8 mouse cellular contexts compared by ENCODE assay signal in genomic region chr5:122706917-122707275, GRCm38 (mm10). TPM values are rescaled to one million over a fixed set of nuclear protein-coding genes. Genes with fewer than 3 reads are reported as not detected.
DNase-seq lines count a peak whose midpoint lies in the region; ATAC-seq and TF ChIP-seq lines count a peak whose summit lies in the region.

No protein-coding gene starts in this region.

- DNase-seq in heart, postnatal 36 days, result no peak
- DNase-seq in CH12.LX (ENCODE audit: extremely low read depth), result no peak
- DNase-seq in liver, embryonic 13.5 days, result no peak
- no peak for DNase-seq in right cerebral cortex, postnatal 4 days
- no peak for DNase-seq in cerebellum, postnatal 36 days
- no peak for DNase-seq in adrenal gland, adult 8-10 months

- H3K4me3 ChIP-seq in heart, embryonic 12.5 days, result peak overlapping the region; percentile 65
- peak overlapping the region; percentile 65 to 89 (median 72) for H3K4me3 ChIP-seq in CH12.LX (replicated peaks in 1 of 3; ENCODE audit: low read depth in 2 of 3, low read length in 2 of 3, poor library complexity in 1 of 3)
- peak overlapping the region; percentile 62 for H3K4me3 ChIP-seq in forebrain, embryonic 12.5 days (replicated peaks)
- H3K4me3 ChIP-seq in liver, embryonic 13.5 days (replicated peaks), result peak overlapping the region; percentile 73

- H3K27me3 ChIP-seq in heart, embryonic 12.5 days (replicated peaks), result no peaks in the 10 kb centered on the region
- peaks cover 8% of the 10 kb centered on the region for H3K27me3 ChIP-seq in CH12.LX (replicated peaks)
- peaks cover 7% of the 10 kb centered on the region; the same call in 1 of the 2 replicates for H3K27me3 ChIP-seq in forebrain, embryonic 12.5 days
- no peaks in the 10 kb centered on the region for H3K27me3 ChIP-seq in liver, embryonic 13.5 days

- 36% methylated on average over 5 of the region's 5 CpGs for WGBS in heart, embryonic 12.5 days
- WGBS in forebrain, embryonic 12.5 days, result 48% methylated on average over 5 of the region's 5 CpGs
- WGBS in liver, embryonic 13.5 days (ENCODE audit: insufficient replicate concordance), result 30% methylated on average over 5 of the region's 5 CpGs

- peak overlapping the region; percentile 78 for H3K9ac ChIP-seq in heart, embryonic 12.5 days
- peak overlapping the region; percentile 68 for H3K9ac ChIP-seq in CH12.LX (ENCODE audit: insufficient read depth, low read depth)
- H3K9ac ChIP-seq in forebrain, embryonic 12.5 days, result peak overlapping the region; percentile 66
- peak overlapping the region; percentile 81 for H3K9ac ChIP-seq in liver, embryonic 13.5 days

- no peaks in the 10 kb centered on the region for H3K9me3 ChIP-seq in heart, embryonic 12.5 days (replicated peaks)
- H3K9me3 ChIP-seq in CH12.LX (replicated peaks; ENCODE audit: low read length), result peaks cover 4% of the 10 kb centered on the region
- no peaks in the 10 kb centered on the region for H3K9me3 ChIP-seq in forebrain, embryonic 12.5 days
- H3K9me3 ChIP-seq in liver, embryonic 13.5 days (replicated peaks), result no peaks in the 10 kb centered on the region

- H3K79me2 ChIP-seq in CH12.LX (replicated peaks; ENCODE audit: control insufficient read depth, extremely low read depth, insufficient read depth, poor library complexity, severe bottlenecking), result no peaks in the 10 kb centered on the region

- H3K4me2 ChIP-seq in heart, embryonic 12.5 days, result peak overlapping the region; percentile 80
- H3K4me2 ChIP-seq in CH12.LX (ENCODE audit: insufficient read depth, low read depth, poor library complexity, severe bottlenecking), result peak overlapping the region; percentile 73
- peak overlapping the region; percentile 87 for H3K4me2 ChIP-seq in forebrain, embryonic 12.5 days
- peak overlapping the region; percentile 98 for H3K4me2 ChIP-seq in liver, embryonic 13.5 days

- no peaks in the 10 kb centered on the region for H3K36me3 ChIP-seq in heart, embryonic 12.5 days
- H3K36me3 ChIP-seq in CH12.LX (replicated peaks in 1 of 2; ENCODE audit: control insufficient read depth in 1 of 2, insufficient read depth in 1 of 2, low read length in 1 of 2), result peaks cover 0 to 11% of the 10 kb centered on the region in 2 experiments
- H3K36me3 ChIP-seq in forebrain, embryonic 12.5 days (replicated peaks), result no peaks in the 10 kb centered on the region
- H3K36me3 ChIP-seq in liver, embryonic 13.5 days, result no peaks in the 10 kb centered on the region

- TF ChIP-seq EP300 in CH12.LX (IDR thresholded peaks at IDR 0.05; ENCODE audit: low read length), result no peak

- no peak for TF ChIP-seq POLR2A in CH12.LX (IDR thresholded peaks at IDR 0.05; ENCODE audit: low read depth, low read length)

- peak overlapping the region; percentile 84 for H3K27ac ChIP-seq in heart, embryonic 12.5 days (ENCODE audit: poor library complexity, severe bottlenecking)
- H3K27ac ChIP-seq in CH12.LX (ENCODE audit: insufficient read depth, low read depth), result peak overlapping the region; percentile 78
- peak overlapping the region; percentile 62; the same call in 1 of the 2 replicates for H3K27ac ChIP-seq in forebrain, embryonic 12.5 days
- H3K27ac ChIP-seq in liver, embryonic 13.5 days, result peak overlapping the region; percentile 80

- intact Hi-C loops in heart, postnatal 36 days (cut with DNase I), result loop anchor here (5.0 kb wide), 1 partner anchor 205 kb away; the partner anchor contains the start of gene Atp2a2

- TF ChIP-seq CTCF in CH12.LX (conservative IDR thresholded peaks at IDR 0.05 in 1 of 2, IDR thresholded peaks at IDR 0.05 in 1 of 2; ENCODE audit: low read depth in 2 of 2, low read length in 2 of 2), result no peak

- in situ Hi-C loops in CH12.LX (cut with MboI; ENCODE audit: low pct_ligation_motif_present, low pct_unique_long_range_greater_than_20kb, low sequenced_read_pairs), result no loop called here

- ATAC-seq in heart, embryonic 12.5 days (ENCODE audit: insufficient number of reproducible peaks, low FRiP score), result no peak
- no peak for ATAC-seq in forebrain, embryonic 12.5 days (ENCODE audit: low FRiP score)
- ATAC-seq in liver, embryonic 13.5 days (ENCODE audit: low read depth), result no peak; the same call in 1 of the 2 replicates

- dilution Hi-C loops in CH12.LX (cut with MboI; ENCODE audit: extremely low pct_ligation_motif_present, extremely low pct_unique_long_range_greater_than_20kb, low sequenced_read_pairs), result no loop called here

- TF ChIP-seq RAD21 in CH12.LX (IDR thresholded peaks at IDR 0.05; ENCODE audit: low read depth, low read length), result no peak

- H3K4me1 ChIP-seq in heart, embryonic 12.5 days (replicated peaks), result peaks cover 20% of the 10 kb centered on the region
- peaks cover 0 to 25% of the 10 kb centered on the region in 2 experiments; a peak in 2 of 4 replicates for H3K4me1 ChIP-seq in CH12.LX (ENCODE audit: control insufficient read depth in 1 of 2, insufficient read depth in 2 of 2)
- peaks cover 6% of the 10 kb centered on the region for H3K4me1 ChIP-seq in forebrain, embryonic 12.5 days
- peaks cover 54% of the 10 kb centered on the region for H3K4me1 ChIP-seq in liver, embryonic 13.5 days (replicated peaks)

TF ChIP-seq in CH12.LX, 34 proteins besides CTCF, POLR2A, EP300 and RAD21:
- TF ChIP-seq JUN (IDR thresholded peaks at IDR 0.05; ENCODE audit: insufficient read depth, low read depth, low read length) (no peak), USF1 (IDR thresholded peaks at IDR 0.05; ENCODE audit: low read depth, low read length) (no peak), MAZ (IDR thresholded peaks at IDR 0.05; ENCODE audit: low read depth, low read length) (no peak), E2F4 (IDR thresholded peaks at IDR 0.05; ENCODE audit: insufficient replicate concordance, low read depth, low read length) (no peak), MAFK (IDR thresholded peaks at IDR 0.05; ENCODE audit: insufficient replicate concordance, low read length) (no peak), TBP (conservative IDR thresholded peaks at IDR 0.05; ENCODE audit: low read depth, low read length) (no peak), JUND (conservative IDR thresholded peaks at IDR 0.05; ENCODE audit: low read depth, low read length) (no peak), CHD1 (IDR thresholded peaks at IDR 0.05; ENCODE audit: low read depth, low read length) (no peak), RCOR1 (conservative IDR thresholded peaks at IDR 0.05; ENCODE audit: low read depth, low read length) (no peak), POLR2AphosphoS2 (IDR thresholded peaks at IDR 0.05; ENCODE audit: low read depth, low read length) (no peak), GABPA (IDR thresholded peaks at IDR 0.05; ENCODE audit: insufficient replicate concordance, low read depth, low read length) (no peak), ZNF384 (IDR thresholded peaks at IDR 0.05; ENCODE audit: low read depth, low read length) (no peak), BHLHE40 (IDR thresholded peaks at IDR 0.05; ENCODE audit: low read depth, low read length) (no peak), ELF1 (IDR thresholded peaks at IDR 0.05; ENCODE audit: low read depth, low read length) (no peak), NRF1 (IDR thresholded peaks at IDR 0.05; ENCODE audit: low read depth, low read length) (no peak), CHD2 (IDR thresholded peaks at IDR 0.05; ENCODE audit: low read length) (no peak), TCF12 (IDR thresholded peaks at IDR 0.05; ENCODE audit: low read depth, low read length) (no peak), SMC3 (IDR thresholded peaks at IDR 0.05; ENCODE audit: low read depth, low read length) (no peak), IRF4 (IDR thresholded peaks at IDR 0.05; ENCODE audit: low read depth, low read length) (no peak), ETS1 (conservative IDR thresholded peaks at IDR 0.05; ENCODE audit: low read depth, low read length) (no peak)

RNA-seq across cellular contexts. Expression of gene P2rx4, which starts 0.4 kb away (rescaled TPM):
- 15.6 and 17.5 TPM in 2 replicates for polyA plus RNA-seq in heart, embryonic 12.5 days (2016; fragmentation: Nextera tagmentation; extraction: Ambion mirVana)
- 10 to 100 TPM; 18.9 to 20.5 TPM for total RNA-seq in heart, postnatal 36 days (2021)
- total RNA-seq in CH12.LX (2012; rRNA removed), result 8.2 and 11.0 TPM in 2 replicates
- 7.9 and 9.1 TPM in 2 replicates for total RNA-seq in CH12.LX (2014; rRNA removed)
- 15.0 and 16.7 TPM in 2 replicates for polyA plus RNA-seq in CH12.LX (2012; ENCODE audit: insufficient read length, low read depth)
- polyA plus RNA-seq in forebrain, embryonic 12.5 days (2016; fragmentation: Nextera tagmentation; extraction: Ambion mirVana), result 5.6 and 6.6 TPM in 2 replicates
- polyA plus RNA-seq in liver, embryonic 13.5 days (2015; fragmentation: Nextera tagmentation; extraction: Ambion mirVana), result 29.0 and 33.0 TPM in 2 replicates
- 10 to 100 TPM; 38.2 to 57.9 (median 46.5) TPM for total RNA-seq in adrenal gland, adult 8-10 months (2022)
